7 mouse cellular contexts compared by ENCODE assay signal in the genomic region with DNA sequence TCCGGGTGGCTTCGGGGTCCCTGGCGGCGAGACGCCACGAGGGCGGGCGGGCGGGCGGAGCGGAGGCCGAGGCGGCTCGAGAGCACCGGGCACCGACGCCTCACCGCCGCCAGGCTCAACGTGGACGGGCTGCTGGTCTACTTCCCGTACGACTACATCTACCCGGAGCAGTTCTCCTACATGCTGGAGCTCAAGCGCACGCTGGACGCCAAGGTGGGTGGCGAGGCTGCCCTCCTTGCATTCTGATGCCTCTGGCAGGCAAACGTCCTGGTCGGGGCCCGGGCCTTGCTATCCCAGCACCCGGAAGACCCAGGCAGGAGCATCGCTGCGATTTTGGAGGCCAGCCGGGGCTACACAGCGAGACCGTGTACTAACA. TPM values are rescaled to one million over a fixed set of nuclear protein-coding genes. Genes with fewer than 3 reads are reported as not detected.
A peak's percentile ranks its signal among the peaks of the same experiment; 100 is the strongest.
DNase-seq lines count a peak whose midpoint lies in the region; ATAC-seq and TF ChIP-seq lines count a peak whose summit lies in the region.

No protein-coding gene starts in this region.

- peak overlapping the region; percentile 76 for H3K9ac ChIP-seq in forebrain, embryonic 15.5 days (replicated peaks)
- H3K9ac ChIP-seq in liver, embryonic 13.5 days: peak overlapping the region; percentile 85
- H3K9ac ChIP-seq in stomach, embryonic 14.5 days (replicated peaks; ENCODE audit: low read depth, low read length): peak overlapping the region; percentile 71

- under 1% methylated on average over 32 of the region's 37 CpGs for whole genome bisulfite sequencing in forebrain, embryonic 15.5 days
- 0% methylated on average over 25 of the region's 37 CpGs for WGBS in liver, embryonic 13.5 days (ENCODE audit: insufficient replicate concordance)
- WGBS in stomach, embryonic 14.5 days: under 1% methylated on average over 37 of the region's 37 CpGs

- TF ChIP-seq CTCF in left cerebral cortex, adult 2 months (IDR thresholded peaks at IDR 0.05): peak; percentile 16

- peaks cover 22% of the 10 kb centered on the region for H3K4me1 ChIP-seq in forebrain, embryonic 15.5 days
- peaks cover 28% of the 10 kb centered on the region for H3K4me1 ChIP-seq in liver, embryonic 13.5 days (replicated peaks)
- H3K4me1 ChIP-seq in stomach, embryonic 14.5 days (ENCODE audit: control insufficient read depth, insufficient read depth, low read length): peaks cover 8% of the 10 kb centered on the region

- no peak for DNase-seq in left cerebral cortex, adult 2 months (ENCODE audit: extremely low spot score in 1 of 2, low spot score in 2 of 2)
- no peak for DNase-seq in left cerebral cortex, postnatal 36 days (ENCODE audit: low spot score in 2 of 2)
- DNase-seq in liver, embryonic 13.5 days: no peak
- no peak for DNase-seq in embryo, embryonic 9.5 days (ENCODE audit: extremely low spot score)

- H3K4me3 ChIP-seq in left cerebral cortex, adult 2 months: peak overlapping the region; percentile 85
- peak overlapping the region; percentile 71 for H3K4me3 ChIP-seq in forebrain, embryonic 15.5 days
- peak overlapping the region; percentile 89 for H3K4me3 ChIP-seq in liver, embryonic 13.5 days (replicated peaks)
- H3K4me3 ChIP-seq in stomach, embryonic 14.5 days (ENCODE audit: low read depth, low read length): peak overlapping the region; percentile 96

- H3K4me2 ChIP-seq in forebrain, embryonic 15.5 days (replicated peaks): peak overlapping the region; percentile 62
- H3K4me2 ChIP-seq in liver, embryonic 13.5 days: peak overlapping the region; percentile 97
- peak overlapping the region; percentile 86 for H3K4me2 ChIP-seq in stomach, embryonic 14.5 days (replicated peaks; ENCODE audit: low read depth, low read length)

- no peaks in the 10 kb centered on the region for H3K9me3 ChIP-seq in forebrain, embryonic 15.5 days
- H3K9me3 ChIP-seq in liver, embryonic 13.5 days (replicated peaks): no peaks in the 10 kb centered on the region
- H3K9me3 ChIP-seq in stomach, embryonic 14.5 days (ENCODE audit: control insufficient read depth, low read depth, low read length): no peaks in the 10 kb centered on the region

- no peak overlapping the region; the same call in 1 of the 2 replicates for H3K27ac ChIP-seq in left cerebral cortex, adult 2 months
- peak overlapping the region; percentile 32; the same call in 1 of the 2 replicates for H3K27ac ChIP-seq in forebrain, embryonic 15.5 days (replicated peaks)
- peak overlapping the region; percentile 43 for H3K27ac ChIP-seq in liver, embryonic 13.5 days
- no peak overlapping the region for H3K27ac ChIP-seq in stomach, embryonic 14.5 days (ENCODE audit: low read length)

- H3K27me3 ChIP-seq in forebrain, embryonic 15.5 days: no peaks in the 10 kb centered on the region
- no peaks in the 10 kb centered on the region for H3K27me3 ChIP-seq in liver, embryonic 13.5 days
- no peaks in the 10 kb centered on the region for H3K27me3 ChIP-seq in stomach, embryonic 14.5 days (ENCODE audit: control insufficient read depth, insufficient read depth, low read length)

- intact Hi-C loops in left cerebral cortex, adult 2 months (cut with DNase I): no loop called here
- intact Hi-C loops in left cerebral cortex, postnatal 36 days (cut with DNase I): no loop called here

- peaks cover 27% of the 10 kb centered on the region for H3K36me3 ChIP-seq in forebrain, embryonic 15.5 days
- H3K36me3 ChIP-seq in liver, embryonic 13.5 days: peaks cover 39% of the 10 kb centered on the region
- peaks cover 26% of the 10 kb centered on the region for H3K36me3 ChIP-seq in stomach, embryonic 14.5 days (ENCODE audit: control insufficient read depth, insufficient read depth, low read length)

- ATAC-seq in common myeloid progenitor, adult 5-6 weeks (replicated peaks; ENCODE audit: low read depth, poor library complexity, severe bottlenecking): peak; percentile 40
- no peak; the same call in 1 of the 2 replicates for ATAC-seq in forebrain, embryonic 15.5 days (replicated peaks)
- ATAC-seq in liver, embryonic 13.5 days (ENCODE audit: low read depth): peak; percentile 71
- ATAC-seq in stomach, embryonic 14.5 days (ENCODE audit: insufficient number of reproducible peaks, insufficient read depth, low FRiP score, low read depth): peak; percentile 64; the same call in 1 of the 2 replicates

RNA-seq across cellular contexts. Expression of a gene that starts 0.3 kb away (rescaled TPM):
- 10 to 100 TPM; 37.2 TPM for total RNA-seq in left cerebral cortex, adult 2 months (2021)
- 10 to 100 TPM; 26.1 to 40.0 TPM for total RNA-seq in left cerebral cortex, postnatal 36 days (2021)
- total RNA-seq in common myeloid progenitor, adult 5-6 weeks (2017): 25.8 and 30.3 TPM in 2 replicates
- 22.8 and 24.2 TPM in 2 replicates for polyA plus RNA-seq in forebrain, embryonic 15.5 days (2015; fragmentation: Nextera tagmentation; extraction: Ambion mirVana)
- polyA plus RNA-seq in liver, embryonic 13.5 days (2015; fragmentation: Nextera tagmentation; extraction: Ambion mirVana): 8.6 and 9.9 TPM in 2 replicates
- 8.8 and 10.3 TPM in 2 replicates for polyA plus RNA-seq in stomach, embryonic 14.5 days (2014; fragmentation: Nextera tagmentation; extraction: Ambion mirVana)

RNA-seq across cellular contexts. Expression of a gene that starts 21.8 kb away (rescaled TPM):
- 1 to 10 TPM; 2.4 to 4.1 TPM for total RNA-seq in left cerebral cortex, adult 2 months (2021)
- 1 to 10 TPM; 2.6 to 3.3 TPM for total RNA-seq in left cerebral cortex, postnatal 36 days (2021)
- not detected in 2 replicates for total RNA-seq in common myeloid progenitor, adult 5-6 weeks (2017)
- 2.2 and 2.3 TPM in 2 replicates for polyA plus RNA-seq in forebrain, embryonic 15.5 days (2015; fragmentation: Nextera tagmentation; extraction: Ambion mirVana)
- 0.31 and 0.70 TPM in 2 replicates for polyA plus RNA-seq in liver, embryonic 13.5 days (2015; fragmentation: Nextera tagmentation; extraction: Ambion mirVana)
- 6.0 and 8.9 TPM in 2 replicates for polyA plus RNA-seq in stomach, embryonic 14.5 days (2014; fragmentation: Nextera tagmentation; extraction: Ambion mirVana)

RNA-seq across cellular contexts. Expression of a gene that starts 22.4 kb away (rescaled TPM):
- not detected for total RNA-seq in left cerebral cortex, adult 2 months (2021)
- under 1 TPM; 0.35 to 0.41 TPM for total RNA-seq in left cerebral cortex, postnatal 36 days (2021)
- total RNA-seq in common myeloid progenitor, adult 5-6 weeks (2017): 1.5 and 3.6 TPM in 2 replicates
- polyA plus RNA-seq in forebrain, embryonic 15.5 days (2015; fragmentation: Nextera tagmentation; extraction: Ambion mirVana): 0.19 and 0.31 TPM in 2 replicates
- polyA plus RNA-seq in liver, embryonic 13.5 days (2015; fragmentation: Nextera tagmentation; extraction: Ambion mirVana): 0.82 and 1.6 TPM in 2 replicates
- polyA plus RNA-seq in stomach, embryonic 14.5 days (2014; fragmentation: Nextera tagmentation; extraction: Ambion mirVana): 1.7 and 3.2 TPM in 2 replicates

RNA-seq across cellular contexts. Expression of a gene that starts 22.6 kb away (rescaled TPM):
- 1 to 10 TPM; 7.7 to 7.8 TPM for total RNA-seq in left cerebral cortex, adult 2 months (2021)
- 1 to 10 TPM; 5.1 to 7.9 TPM for total RNA-seq in left cerebral cortex, postnatal 36 days (2021)
- 0.82 and 0.96 TPM in 2 replicates for total RNA-seq in common myeloid progenitor, adult 5-6 weeks (2017)
- polyA plus RNA-seq in forebrain, embryonic 15.5 days (2015; fragmentation: Nextera tagmentation; extraction: Ambion mirVana): 2.6 and 2.7 TPM in 2 replicates
- 1.1 and 1.2 TPM in 2 replicates for polyA plus RNA-seq in liver, embryonic 13.5 days (2015; fragmentation: Nextera tagmentation; extraction: Ambion mirVana)
- polyA plus RNA-seq in stomach, embryonic 14.5 days (2014; fragmentation: Nextera tagmentation; extraction: Ambion mirVana): 9.6 and 10.0 TPM in 2 replicates

RNA-seq across cellular contexts. Expression of a gene that starts 22.9 kb away (rescaled TPM):
- total RNA-seq in left cerebral cortex, adult 2 months (2021): 10 to 100 TPM; 17.0 to 17.8 TPM
- total RNA-seq in left cerebral cortex, postnatal 36 days (2021): 10 to 100 TPM; 17.3 to 17.6 TPM
- total RNA-seq in common myeloid progenitor, adult 5-6 weeks (2017): 23.2 and 27.6 TPM in 2 replicates
- polyA plus RNA-seq in forebrain, embryonic 15.5 days (2015; fragmentation: Nextera tagmentation; extraction: Ambion mirVana): 23.9 and 24.0 TPM in 2 replicates
- 15.0 and 16.3 TPM in 2 replicates for polyA plus RNA-seq in liver, embryonic 13.5 days (2015; fragmentation: Nextera tagmentation; extraction: Ambion mirVana)
- polyA plus RNA-seq in stomach, embryonic 14.5 days (2014; fragmentation: Nextera tagmentation; extraction: Ambion mirVana): 20.5 and 23.9 TPM in 2 replicates

Comparison
In these comparisons a context has a peak if more than half of its experiments do, and no peak if none do; other contexts are left out.
1. H3K27ac ChIP-seq: peak in forebrain, embryonic 15.5 days (single experiment) and liver, embryonic 13.5 days (single experiment); none in left cerebral cortex, adult 2 months (single experiment) and stomach, embryonic 14.5 days (single experiment).
2. Peak in every context shown above with its lines, with median percentiles within 50 percentile points of each other: H3K4me3 ChIP-seq, H3K4me2 ChIP-seq and H3K9ac ChIP-seq.